Mouse (Mus musculus) ES-Bruce4 (cell line): ENCODE results near the gene Cfap20.

Experiments used
- CTCF ChIP-seq: IDR thresholded peaks from one replicate; pipeline ENCODE4 v1.8.1; 2011; ENCODE audit warnings: low read depth, low read length
- POLR2A ChIP-seq: IDR thresholded peaks from one replicate; pipeline ENCODE4 v1.8.1; 2011; ENCODE audit warnings: low read length; ENCODE audit not compliant: insufficient read depth

GRCm38 (mm10) chr8:95396752-95397151 is 37.9 kb downstream of the Cfap20 start:
- TF ChIP-seq POLR2A (no peak), CTCF (no peak)
